Mouse (Mus musculus): ENCODE measurements around the gene Gsta4. TPM values are rescaled to one million over a fixed set of nuclear protein-coding genes. Genes with fewer than 3 reads are reported as not detected.

Gsta4 gene
- polyA plus RNA-seq, 2 experiments, result 17.2 to 30.6 TPM

Other genes starting within 250 kb of the Gsta4 start
- gene Gcm1, start 130.8 kb upstream of the Gsta4 start, polyA plus RNA-seq (2012; rRNA removed), result not detected in 2 replicates
- not detected in 2 replicates for gene Gcm1, start 130.8 kb upstream of the Gsta4 start, polyA plus RNA-seq (2014; fragmentation: Nextera tagmentation; extraction: Ambion mirVana)
- 47.3 and 78.1 TPM in 2 replicates for gene Fbxo9, start 73.7 kb upstream of the Gsta4 start, polyA plus RNA-seq (2012; rRNA removed)
- 68.1 and 80.0 TPM in 2 replicates for gene Fbxo9, start 73.7 kb upstream of the Gsta4 start, polyA plus RNA-seq (2014; fragmentation: Nextera tagmentation; extraction: Ambion mirVana)
- gene Ick, start 73.6 kb upstream of the Gsta4 start, polyA plus RNA-seq (2012; rRNA removed), result 3.0 and 3.6 TPM in 2 replicates
- 3.7 and 4.7 TPM in 2 replicates for gene Ick, start 73.6 kb upstream of the Gsta4 start, polyA plus RNA-seq (2014; fragmentation: Nextera tagmentation; extraction: Ambion mirVana)
- gene Gsta1, start 47.9 kb downstream of the Gsta4 start, polyA plus RNA-seq (2012; rRNA removed), result 0.06 TPM in 1 of 2 replicates, not detected in the other
- 0.24 TPM in 1 of 2 replicates, not detected in the other for gene Gsta1, start 47.9 kb downstream of the Gsta4 start, polyA plus RNA-seq (2014; fragmentation: Nextera tagmentation; extraction: Ambion mirVana)
- not detected in 2 replicates for gene Gm3776, start 74.4 kb downstream of the Gsta4 start, polyA plus RNA-seq (2012; rRNA removed)
- gene Gm3776, start 74.4 kb downstream of the Gsta4 start, polyA plus RNA-seq (2014; fragmentation: Nextera tagmentation; extraction: Ambion mirVana), result not detected in 2 replicates
- not detected in 2 replicates for gene Gm10639, start 107.1 kb downstream of the Gsta4 start, polyA plus RNA-seq (2012; rRNA removed)
- gene Gm10639, start 107.1 kb downstream of the Gsta4 start, polyA plus RNA-seq (2014; fragmentation: Nextera tagmentation; extraction: Ambion mirVana), result not detected in 2 replicates
- gene Omt2a, start 132.0 kb downstream of the Gsta4 start, polyA plus RNA-seq (2012; rRNA removed), result not detected in 2 replicates
- not detected in 2 replicates for gene Omt2a, start 132.0 kb downstream of the Gsta4 start, polyA plus RNA-seq (2014; fragmentation: Nextera tagmentation; extraction: Ambion mirVana)
- not detected in 2 replicates for gene Omt2b, start 144.8 kb downstream of the Gsta4 start, polyA plus RNA-seq (2012; rRNA removed)
- not detected in 2 replicates for gene Omt2b, start 144.8 kb downstream of the Gsta4 start, polyA plus RNA-seq (2014; fragmentation: Nextera tagmentation; extraction: Ambion mirVana)
- gene Gsta2, start 173.0 kb downstream of the Gsta4 start, polyA plus RNA-seq (2012; rRNA removed), result 0.05 and 0.07 TPM in 2 replicates
- gene Gsta2, start 173.0 kb downstream of the Gsta4 start, polyA plus RNA-seq (2014; fragmentation: Nextera tagmentation; extraction: Ambion mirVana), result 0.29 and 0.43 TPM in 2 replicates
- gene Dppa5a, start 185.4 kb downstream of the Gsta4 start, polyA plus RNA-seq (2012; rRNA removed), result not detected in 2 replicates
- not detected in 2 replicates for gene Dppa5a, start 185.4 kb downstream of the Gsta4 start, polyA plus RNA-seq (2014; fragmentation: Nextera tagmentation; extraction: Ambion mirVana)
- 0.02 TPM in 1 of 2 replicates, not detected in the other for gene Ooep, start 196.0 kb downstream of the Gsta4 start, polyA plus RNA-seq (2012; rRNA removed)
- 0.09 TPM in 1 of 2 replicates, not detected in the other for gene Ooep, start 196.0 kb downstream of the Gsta4 start, polyA plus RNA-seq (2014; fragmentation: Nextera tagmentation; extraction: Ambion mirVana)
- gene Ddx43, start 213.0 kb downstream of the Gsta4 start, polyA plus RNA-seq (2012; rRNA removed), result 0.02 TPM in 1 of 2 replicates, not detected in the other
- not detected in 2 replicates for gene Ddx43, start 213.0 kb downstream of the Gsta4 start, polyA plus RNA-seq (2014; fragmentation: Nextera tagmentation; extraction: Ambion mirVana)

Data from liver, embryonic 14.5 days (tissue).